Mouse (Mus musculus) telencephalon, adult 2 months (tissue): Measurements from ENCODE around the gene Raver1.

Source experiments
- DNase-seq: peaks from one replicate; pipeline ENCODE4 v3.0.0-alpha.2; 2011; ENCODE audit warnings: low read depth, low spot score

The Raver1 gene

DNA sequence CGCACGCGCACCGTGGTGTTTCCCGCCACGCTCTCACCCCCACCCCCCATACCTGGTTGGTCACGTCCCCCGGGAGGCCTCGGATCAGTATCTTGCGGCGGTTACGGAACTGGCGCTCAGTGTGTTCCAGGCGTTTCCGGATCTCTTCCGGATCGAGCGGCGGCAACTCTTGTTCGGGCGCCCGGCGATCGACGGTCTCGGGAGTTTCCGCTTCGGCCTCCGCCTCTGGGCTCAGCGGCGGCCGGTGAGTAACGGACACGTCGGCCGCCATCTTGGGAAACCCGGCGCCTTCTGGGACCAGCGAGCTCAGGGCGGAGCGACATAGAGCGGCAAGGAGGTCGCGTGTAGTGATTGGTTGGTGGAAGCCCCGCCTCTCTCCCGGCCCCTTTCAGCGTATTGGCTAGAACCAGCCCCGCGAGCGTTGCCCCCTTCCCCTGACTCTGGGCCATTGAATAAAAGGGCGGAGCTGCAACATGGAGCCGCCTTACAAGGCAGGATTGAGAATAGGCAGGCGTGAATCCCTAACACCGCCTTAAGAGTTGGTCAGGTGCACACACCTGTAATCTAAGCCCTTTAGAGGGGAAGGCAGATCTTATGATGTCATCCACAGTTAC lies at the start of gene Raver1, which contains the start of gene Gm38431:
Gene Raver1 (minus strand): TSS at position 302 of the 614 bp plus-strand sequence.
Gene Gm38431 (minus strand): TSS at position 291 of the 614 bp plus-strand sequence.
- peak; percentile 98 for DNase-seq

DNA sequence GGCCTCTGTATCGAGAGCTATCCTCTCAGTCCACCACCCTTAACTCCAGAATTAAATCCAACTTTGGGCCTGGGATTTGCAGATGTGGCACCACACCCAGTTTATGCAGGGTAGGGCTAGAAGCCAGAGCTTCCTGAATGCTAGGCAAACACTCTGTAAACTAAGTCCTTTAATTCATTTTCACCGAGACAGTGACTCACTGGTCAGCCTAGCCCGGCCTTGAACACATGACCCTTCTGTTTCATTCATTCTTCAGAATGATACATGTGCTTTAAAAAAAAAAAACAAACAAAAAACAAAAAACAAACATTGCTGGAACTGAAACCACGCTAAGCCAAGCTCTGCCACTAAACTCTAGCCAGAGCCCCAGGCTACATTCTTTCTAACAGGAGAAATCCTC lies 46.6 kb upstream of the Raver1 start:
- DNase-seq: no peak

DNA sequence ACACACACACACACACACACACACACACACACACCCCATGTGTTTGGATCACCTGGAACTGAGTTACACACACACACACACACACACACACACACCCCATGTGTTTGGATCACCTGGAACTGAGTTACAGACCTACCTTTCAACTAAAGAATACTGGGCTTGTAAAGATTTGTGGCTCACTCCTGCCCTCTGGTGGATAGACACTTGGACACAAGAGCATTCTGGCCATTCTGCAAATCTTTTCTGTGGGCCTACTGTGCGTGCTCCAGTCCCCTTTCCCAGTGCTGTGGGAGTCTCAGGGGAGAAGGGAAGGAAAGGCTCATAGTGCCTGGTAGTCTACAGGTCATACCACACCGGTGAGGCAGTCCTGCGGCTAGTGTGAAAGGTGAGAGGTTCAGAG lies 45.4 kb upstream of the Raver1 start:
- DNase-seq: no peak

DNA sequence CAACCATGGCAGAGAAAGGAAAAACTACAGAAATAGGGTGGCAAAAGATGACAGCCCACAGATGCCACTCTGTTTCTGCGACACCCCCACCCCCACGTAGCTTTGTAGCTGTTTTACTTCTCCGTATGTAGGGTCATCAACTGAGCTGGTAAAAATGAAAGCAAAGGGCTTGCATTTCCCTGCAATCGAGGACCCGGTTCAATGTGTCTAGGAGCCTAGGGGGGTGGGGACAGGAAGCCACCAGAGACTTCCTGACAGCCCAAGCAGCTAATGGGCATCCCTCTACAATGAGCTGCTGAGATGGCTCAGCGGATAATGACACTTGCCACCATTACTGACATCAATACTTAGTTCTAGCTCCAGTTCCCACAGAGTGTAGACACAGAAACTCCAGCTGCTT lies 44.6 kb upstream of the Raver1 start:
- no peak for DNase-seq

DNA sequence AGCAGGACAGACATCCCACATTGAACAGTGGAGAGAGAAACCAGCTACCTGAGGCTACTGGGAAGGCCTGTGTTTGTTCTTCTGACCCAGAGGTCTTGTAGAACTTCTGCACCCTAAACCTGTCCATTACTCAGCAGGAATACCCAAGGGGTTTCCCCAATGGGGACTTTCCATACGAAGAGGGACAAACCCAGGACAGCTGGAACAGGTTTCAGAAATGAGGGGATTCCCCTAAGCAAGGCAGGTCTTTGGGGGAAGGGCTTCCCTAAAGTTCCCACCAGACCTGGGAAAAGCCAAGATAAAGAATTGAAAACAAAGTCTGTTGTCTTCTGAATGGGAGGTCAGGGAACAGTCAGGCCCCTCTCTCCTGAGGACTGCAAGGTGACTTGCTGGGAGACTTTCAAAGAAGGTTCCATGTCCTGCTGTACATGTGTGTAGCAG lies 44.2 kb upstream of the Raver1 start:
- DNase-seq: no peak

DNA sequence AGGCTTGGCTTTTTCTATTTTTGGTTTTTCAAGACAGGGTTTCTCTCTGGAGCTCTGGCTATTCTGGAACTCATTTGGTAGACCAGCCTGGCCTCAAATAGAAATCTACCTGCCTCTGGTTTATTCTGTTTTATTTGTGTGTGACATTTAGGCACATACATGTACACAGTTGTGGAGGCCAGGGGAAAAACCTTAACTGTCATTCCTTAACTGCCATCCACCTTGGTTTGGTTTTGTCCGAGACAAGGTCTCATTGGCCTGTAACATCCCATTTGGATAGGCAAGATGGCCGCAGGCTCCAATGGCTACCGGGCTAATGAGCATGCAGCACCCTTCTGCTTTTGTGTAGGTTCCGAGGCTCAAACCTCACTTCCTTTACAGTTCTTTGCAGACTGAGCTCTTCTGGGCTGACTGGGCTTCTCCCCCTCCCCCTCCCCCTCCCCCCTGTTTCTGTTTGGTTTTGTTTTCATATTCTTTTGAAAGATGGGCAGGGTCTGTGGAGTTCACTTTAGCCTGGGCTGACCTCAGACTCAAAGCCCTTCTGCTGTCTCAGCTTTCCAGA lies 43.6 kb upstream of the Raver1 start:
- no peak for DNase-seq

DNA sequence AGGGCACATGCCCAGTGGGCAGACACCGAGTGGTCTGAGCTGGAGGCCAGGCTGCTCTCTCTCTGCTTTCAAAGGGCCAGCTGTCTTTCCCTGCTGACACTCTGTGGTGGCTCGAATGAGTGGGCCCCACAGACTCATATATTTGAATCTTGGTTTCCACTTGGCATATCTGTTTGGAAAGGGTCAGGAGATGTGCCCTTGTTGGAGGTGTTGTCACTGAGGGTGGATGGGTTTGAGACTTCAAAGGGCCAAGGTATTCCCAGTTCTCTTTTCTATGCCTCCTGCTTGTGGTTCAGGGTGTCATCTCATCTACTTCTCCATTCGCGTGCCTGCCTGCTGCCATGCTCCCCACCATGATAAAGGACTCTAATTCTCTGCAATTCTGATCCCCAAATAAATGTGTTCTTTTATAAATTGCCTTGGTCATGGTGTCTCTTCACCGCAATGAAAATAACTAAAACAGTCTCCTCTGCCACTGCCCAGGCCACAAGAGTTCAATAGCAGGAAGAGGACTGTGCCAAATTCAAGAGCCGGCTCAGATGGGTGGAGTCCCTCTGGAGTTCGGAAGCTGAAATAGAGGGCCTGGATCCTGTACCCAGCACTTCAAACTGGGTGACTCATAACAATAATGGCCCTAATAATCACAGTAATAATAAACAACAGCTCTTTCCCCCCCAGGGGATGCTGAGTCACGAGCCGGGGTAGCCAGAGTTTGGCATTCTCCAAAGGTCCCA lies 43.0 kb upstream of the Raver1 start:
- no peak for DNase-seq

DNA sequence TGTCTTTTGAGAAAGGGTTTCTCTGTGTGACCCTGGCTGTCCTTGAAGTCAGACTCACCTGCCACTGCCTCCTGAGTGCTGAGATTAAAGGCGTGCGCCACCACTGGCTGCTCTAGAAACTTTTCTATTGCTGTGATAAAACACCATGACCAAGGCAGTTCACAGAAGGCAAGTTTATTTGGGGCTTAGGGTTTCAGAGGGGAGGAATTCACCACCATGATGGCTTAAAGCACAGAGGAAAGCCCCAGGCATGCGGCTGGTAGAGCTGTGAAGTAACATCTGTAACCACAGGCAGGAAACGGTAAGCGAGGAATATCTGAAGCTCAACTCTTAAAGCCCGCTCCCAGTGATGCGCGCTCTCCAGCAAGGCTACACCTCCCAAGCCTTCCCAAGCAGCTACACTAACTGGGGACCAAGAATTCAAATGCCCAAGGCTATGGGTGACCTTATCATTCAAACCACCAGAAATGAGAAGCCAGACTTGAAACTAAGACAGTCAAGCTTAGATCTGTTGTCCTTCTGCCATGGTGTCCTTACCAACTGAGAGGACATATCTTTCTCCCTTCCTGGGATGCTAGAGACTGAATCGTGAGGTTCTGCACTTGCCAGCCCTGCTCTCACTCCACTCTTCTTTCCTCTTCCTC lies 41.4 kb upstream of the Raver1 start:
- no peak for DNase-seq

DNA sequence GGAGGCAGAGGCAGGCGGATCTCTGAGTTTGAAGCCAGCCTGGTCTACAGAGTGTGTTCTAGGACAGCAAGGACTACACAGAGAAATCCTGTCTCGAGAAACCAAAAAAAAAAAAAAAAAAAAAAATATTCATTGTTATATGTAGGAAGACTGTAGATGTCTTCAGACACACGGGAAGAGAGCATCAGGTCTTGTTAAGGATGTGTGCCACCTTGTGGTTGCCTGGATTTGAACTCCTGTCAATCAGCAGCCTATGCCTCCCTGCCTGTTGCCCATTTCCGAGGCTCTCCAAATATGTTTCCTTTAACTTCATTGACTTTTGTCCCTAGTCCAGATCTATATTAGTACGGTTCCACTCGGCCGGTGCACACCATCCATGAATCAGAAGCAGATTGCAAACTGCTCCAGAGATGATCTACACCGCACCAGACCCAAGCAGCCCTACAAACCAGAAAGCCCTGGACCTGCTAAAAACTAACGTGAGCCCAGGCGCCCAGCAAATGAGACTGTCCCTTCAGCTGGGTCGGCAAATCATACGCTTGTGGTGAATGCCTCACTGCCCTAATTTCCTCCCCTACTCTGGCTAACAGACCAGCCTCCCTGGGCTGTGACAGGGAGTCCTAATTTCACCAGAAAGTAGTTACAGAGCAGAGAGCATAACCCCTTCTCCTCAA lies 40.4 kb upstream of the Raver1 start:
- DNase-seq: no peak

DNA sequence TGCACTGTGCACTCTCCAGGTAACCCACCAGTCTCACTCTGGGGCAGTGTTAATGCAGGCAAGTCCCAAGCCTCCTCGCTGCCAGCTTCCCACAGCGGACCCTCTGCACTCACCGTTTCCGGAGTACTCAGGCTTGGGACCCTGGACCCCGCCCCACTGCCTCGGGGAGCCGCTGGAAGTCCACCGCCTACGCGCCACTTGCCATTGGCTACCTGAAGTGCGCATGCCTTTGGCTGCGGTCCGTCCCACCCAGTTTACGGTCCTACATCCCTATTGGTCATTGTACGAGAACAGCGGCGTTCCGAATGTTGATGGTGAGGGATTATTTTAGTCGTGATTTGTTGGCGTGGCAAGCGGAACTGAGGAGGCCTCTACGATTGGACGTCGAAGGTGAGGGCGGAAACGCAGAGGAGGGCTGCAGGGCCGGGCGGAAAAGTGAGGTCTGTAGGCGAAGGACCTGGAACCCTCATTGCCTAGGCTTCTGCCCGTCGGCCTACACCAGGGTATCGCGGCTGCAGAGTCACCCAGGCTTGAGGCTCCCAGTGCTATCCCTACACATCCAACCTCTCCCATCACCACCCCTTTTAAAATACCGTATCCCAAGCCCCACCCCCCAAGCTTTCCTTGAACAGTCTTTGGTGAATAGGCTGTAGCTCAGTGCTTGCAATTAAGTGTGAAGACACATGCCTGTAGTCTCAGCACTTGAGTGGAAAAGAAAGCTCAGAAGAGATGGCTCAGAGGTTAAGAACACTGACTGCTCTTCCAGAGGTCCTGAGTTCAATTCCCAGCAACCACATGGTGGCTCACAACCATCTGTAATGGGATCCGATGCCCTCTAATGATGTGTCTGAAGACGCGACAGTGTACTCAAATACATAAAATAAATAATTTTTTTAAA lies 39.5 kb upstream of the Raver1 start, which contains the start of gene Tyk2:
Gene Tyk2 (minus strand): TSS at position 185 of the 898 bp plus-strand sequence.
- peak; percentile 99 for DNase-seq

DNA sequence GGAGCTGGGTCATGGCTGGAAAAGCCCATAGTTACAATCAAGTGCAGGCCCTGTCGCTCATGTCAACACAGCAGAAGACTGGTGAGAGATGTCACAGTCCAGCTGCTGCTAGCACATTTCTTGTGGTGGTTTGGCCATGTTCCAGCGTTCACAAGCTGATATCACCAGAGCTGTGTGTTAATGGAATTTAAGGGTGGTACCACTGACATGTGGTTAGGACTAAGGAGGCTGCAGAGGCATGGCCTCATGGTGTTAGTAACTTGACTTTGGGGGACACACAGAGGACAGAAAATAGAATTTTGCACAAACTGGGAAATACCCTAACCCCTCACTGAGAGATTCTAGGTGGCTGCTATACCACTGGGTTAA lies 34.4 kb upstream of the Raver1 start:
- DNase-seq: no peak

DNA sequence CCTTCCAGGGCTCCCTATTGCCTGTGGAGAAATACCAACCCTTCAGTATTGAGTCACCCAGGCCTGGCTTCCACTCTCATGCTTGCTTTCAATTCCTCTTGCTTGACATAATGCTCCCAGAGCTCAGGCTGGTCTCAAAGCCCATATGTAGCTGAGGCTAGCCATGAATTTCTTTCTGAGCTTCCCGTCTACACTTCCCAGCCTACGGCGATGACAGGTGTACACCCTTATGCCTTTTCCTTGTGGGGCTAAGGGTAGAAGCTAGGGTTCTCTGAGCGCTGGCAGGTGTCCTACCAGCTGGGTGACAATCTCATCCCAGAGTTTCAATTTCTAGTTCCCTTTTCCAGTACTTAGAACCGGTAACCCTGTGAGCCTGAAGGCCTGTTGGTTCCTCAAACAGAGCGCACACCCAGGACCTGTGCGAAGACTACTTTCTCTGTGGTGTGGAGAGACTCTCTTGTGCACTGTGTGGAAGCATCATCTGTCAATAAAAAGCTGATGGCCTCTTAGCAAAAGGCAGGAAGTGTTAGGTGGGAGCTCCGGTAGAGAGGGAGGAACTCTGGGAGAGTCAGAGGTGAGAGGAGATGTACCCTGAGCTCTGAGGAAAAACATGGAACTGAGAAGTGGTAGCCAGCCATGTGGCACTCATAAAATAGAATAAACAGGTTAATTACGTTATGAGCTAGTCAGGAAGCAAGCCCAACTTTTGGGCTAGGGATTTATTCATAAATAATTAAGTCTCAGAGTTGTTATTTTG lies 33.9 kb upstream of the Raver1 start:
- no peak for DNase-seq

DNA sequence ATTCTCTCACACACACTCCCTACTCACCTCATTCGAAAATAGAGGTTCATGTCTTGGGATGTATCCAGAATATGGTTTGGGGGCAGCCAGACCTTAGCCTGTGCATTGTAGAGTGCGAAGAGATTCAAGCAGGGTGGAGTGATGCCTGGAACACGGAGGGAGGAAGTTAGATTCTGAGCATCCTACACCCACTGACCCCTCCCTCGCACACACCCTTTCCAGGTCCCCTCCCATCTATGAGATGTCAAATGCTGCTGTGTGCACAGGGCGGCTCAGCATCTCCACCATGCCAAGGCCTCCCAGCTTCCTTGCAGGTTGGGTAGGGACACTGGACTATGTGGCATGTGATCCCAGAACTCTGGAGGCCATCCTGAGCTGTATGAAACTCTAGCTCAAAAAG lies 33.0 kb upstream of the Raver1 start:
- no peak for DNase-seq

DNA sequence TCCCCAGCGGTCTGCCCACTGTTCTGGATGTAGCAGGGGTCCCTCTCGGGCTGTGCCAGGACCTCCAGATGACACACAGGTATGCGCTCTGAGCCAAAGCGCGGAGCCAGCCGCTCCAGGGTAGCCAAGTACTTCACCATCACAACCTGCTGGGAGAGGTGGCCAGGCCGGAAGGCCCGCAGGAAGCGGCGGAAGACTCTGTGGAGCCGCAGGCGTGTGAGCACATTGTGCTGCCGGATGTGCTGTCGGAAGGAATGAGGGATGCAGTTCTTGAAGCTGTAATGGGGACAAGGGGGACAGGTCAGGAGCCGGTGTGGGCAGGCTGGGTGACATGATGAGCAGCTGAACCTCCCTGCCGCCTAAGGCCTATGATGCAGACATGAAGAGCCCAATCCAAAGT lies 29.7 kb upstream of the Raver1 start:
- no peak for DNase-seq

DNA sequence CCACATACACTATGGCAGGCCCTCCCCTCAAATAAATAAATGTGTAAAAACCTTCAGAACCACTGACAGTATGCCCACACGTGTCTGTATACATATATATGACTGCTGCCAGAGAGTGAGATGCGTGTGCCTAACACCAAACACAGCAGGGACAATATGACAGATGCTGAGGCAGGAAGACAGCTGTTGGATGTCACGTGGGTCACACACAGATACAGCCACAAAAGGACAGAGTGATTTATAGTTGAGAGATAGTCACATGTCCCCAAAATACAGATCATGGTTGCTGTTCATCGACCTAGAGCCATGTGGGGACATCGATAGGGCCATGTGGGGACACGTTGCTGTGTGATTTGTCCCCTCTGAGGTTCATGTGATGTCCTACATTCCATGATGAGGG lies 25.3 kb upstream of the Raver1 start:
- no peak for DNase-seq

DNA sequence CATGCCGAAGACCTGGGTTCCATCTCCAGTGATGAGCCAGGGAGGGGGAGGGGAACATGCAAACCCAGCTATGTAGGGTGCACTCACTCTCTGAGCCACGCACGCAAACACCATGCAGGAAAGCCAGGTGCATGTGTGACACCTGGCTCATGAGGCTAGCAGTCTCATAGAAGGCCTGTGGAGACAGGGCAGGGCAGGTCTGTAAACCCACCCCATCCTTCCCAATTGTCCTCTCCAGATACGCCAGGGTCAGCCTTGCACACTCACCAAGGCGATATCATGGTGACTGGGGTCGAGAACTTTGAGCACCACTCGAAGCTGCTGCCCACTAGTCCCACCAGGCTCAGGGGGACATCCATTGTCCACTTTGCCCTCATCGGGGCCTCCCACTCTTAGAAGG lies 23.3 kb upstream of the Raver1 start:
- DNase-seq: no peak

DNA sequence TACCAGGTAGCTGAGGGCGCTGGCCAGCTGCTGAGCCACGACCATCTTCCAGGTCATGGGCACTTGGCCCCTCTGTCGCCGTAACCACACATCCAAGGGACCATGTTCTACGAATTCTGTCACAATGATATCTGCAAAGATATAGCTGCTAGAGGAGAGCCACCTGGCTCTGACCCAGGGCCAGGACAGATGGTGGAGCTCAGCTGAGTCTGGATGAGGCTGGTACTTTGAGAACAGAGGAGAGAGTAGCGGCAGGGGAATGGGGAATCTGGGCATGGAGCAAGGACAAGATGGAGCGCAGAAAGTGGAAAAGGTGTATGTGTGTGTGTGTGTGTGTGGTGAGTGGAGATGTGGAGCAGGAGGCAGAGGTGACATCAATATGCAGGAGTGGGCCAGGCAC lies 22.4 kb upstream of the Raver1 start:
- DNase-seq: no peak

DNA sequence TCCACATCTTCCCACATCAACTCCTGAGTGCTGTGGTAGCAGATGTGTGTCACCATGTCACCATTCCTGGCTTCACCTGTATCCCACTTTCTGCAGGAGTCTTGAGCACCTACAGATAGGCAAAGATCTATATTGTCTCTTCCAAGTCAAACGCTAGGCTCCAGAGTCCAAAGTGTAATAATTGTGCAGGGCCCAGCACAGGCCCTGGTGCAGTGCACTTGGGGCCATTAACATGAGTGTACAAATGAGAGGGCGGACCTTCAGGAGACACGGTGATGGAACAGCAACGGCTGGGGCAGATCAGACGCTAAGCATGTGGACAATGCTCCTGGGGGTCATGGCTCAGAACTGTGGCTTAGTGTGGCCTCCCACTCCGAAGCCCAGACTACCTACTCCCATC lies 21.9 kb upstream of the Raver1 start:
- no peak for DNase-seq

DNA sequence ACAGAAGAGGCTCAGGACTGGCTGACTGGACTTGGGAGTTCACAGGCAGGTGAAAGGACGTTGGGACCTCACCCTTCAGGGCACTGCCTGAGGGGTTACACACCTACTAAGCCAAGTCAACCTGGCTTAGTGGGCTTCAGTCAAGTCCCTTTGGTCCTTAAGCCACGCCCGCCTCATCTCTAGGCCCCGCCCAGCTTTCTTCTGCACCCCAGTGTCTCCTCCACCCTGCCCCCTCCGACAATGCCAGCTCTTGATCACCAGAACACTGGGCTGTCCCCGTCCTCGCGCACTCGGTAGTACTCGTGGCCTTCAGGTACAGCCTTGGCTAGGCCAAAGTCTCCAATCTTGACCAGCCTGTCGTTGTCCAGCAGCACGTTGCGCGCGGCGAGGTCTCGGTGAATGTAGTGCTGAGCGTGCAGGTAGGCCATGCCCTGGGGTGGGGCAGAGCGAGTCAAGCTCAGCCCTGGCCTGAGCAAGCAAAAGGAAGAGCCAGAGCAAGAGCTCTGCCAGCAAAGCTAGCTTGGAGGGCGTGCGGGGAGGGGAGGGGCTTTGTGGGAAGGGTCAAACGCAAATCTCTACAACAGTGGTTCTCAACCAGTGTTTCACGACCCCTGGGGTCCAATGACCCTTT lies 15.9 kb upstream of the Raver1 start:
- no peak for DNase-seq
